In genomic region chr4:100843119-100843518, GRCm38 (mm10) we compare ENCODE assay signal across 13 mouse cellular contexts.
"Had no signal": no experiment of that assay in that cellular context is flagged by ENCODE, and none has a peak within 500 bp of the region (broad histone marks: within the 10 kb centered on the region; RNA-seq: fewer than 3 reads in every experiment).

No protein-coding gene starts in this region.

- H3K4me3 ChIP-seq: layer of hippocampus, adult 2 months; limb, embryonic 10.5 days; liver, embryonic 15.5 days had no signal

- H3K9me3 ChIP-seq: limb, embryonic 10.5 days; liver, embryonic 15.5 days had no signal

- DNase-seq: kidney, adult 11 months; kidney, adult 9 months; kidney, postnatal 36 days; lung, adult 2 months; right cerebral cortex, adult 18-20 months; right cerebral cortex, postnatal 25 days; thymus, postnatal 36 days had no signal

- H3K27me3 ChIP-seq: liver, embryonic 15.5 days had no signal

- H3K36me3 ChIP-seq: limb, embryonic 10.5 days; liver, embryonic 15.5 days had no signal

- H3K4me2 ChIP-seq: liver, embryonic 11.5 days; liver, embryonic 15.5 days had no signal

- ATAC-seq: lung, postnatal 0 days had no signal

- H3K27ac ChIP-seq: kidney, postnatal 0 days; layer of hippocampus, adult 2 months; limb, embryonic 10.5 days; liver, embryonic 15.5 days had no signal

- H3K9ac ChIP-seq: liver, embryonic 15.5 days had no signal

- H3K4me1 ChIP-seq: liver, embryonic 15.5 days had no signal
